Mouse (Mus musculus): Measurements from ENCODE around the gene Dclre1b. TPM values are rescaled to one million over a fixed set of nuclear protein-coding genes. Genes with fewer than 3 reads are reported as not detected.
A peak's percentile ranks its signal among the peaks of the same experiment; 100 is the strongest.
"Not testable (repeated sequence)": the region's sequence is repeated elsewhere in the genome, so short reads cannot be mapped to it uniquely, and the experiment has no call there.

Gene Dclre1b
- polyA plus RNA-seq, 1 experiment from 2014 or later, result 36.5 TPM

- Histone ChIP-seq H3K9ac (no peak overlapping the region), H3K36me3 (ENCODE audit: insufficient read depth) (no peaks in the 10 kb centered on the region), H3K27ac (ENCODE audit: low read depth) (no peak overlapping the region), H3K9me3 (ENCODE audit: low read depth, low read length) (no peaks in the 10 kb centered on the region), H3K4me1 (ENCODE audit: insufficient read depth) (no peaks in the 10 kb centered on the region), H3K4me2 (no peak overlapping the region), H3K4me3 (ENCODE audit: low read depth, low read length) (no peak overlapping the region), H3K27me3 (ENCODE audit: insufficient read depth, low read length) (no peaks in the 10 kb centered on the region)
- DNase-seq (no peak), ATAC-seq (ENCODE audit: insufficient read depth) (no peak)
- no peak for TF ChIP-seq CTCF (IDR thresholded peaks at IDR 0.05; ENCODE audit: low read depth)
- WGBS, result 72% methylated on average over 6 of the region's 6 CpGs
Observed at GRCm38 (mm10) chr3:103835272-103835950, 26.2 kb upstream of the Dclre1b start.

GRCm38 (mm10) chr3:103834001-103834400, 24.8 kb upstream of the Dclre1b start:
- TF ChIP-seq CTCF (IDR thresholded peaks at IDR 0.05; ENCODE audit: low read depth), result no peak
- no peak overlapping the region for H3K4me3 ChIP-seq (ENCODE audit: low read depth, low read length)
- ATAC-seq (ENCODE audit: insufficient read depth) (no peak), DNase-seq (no peak)
- H3K9ac ChIP-seq, result no peak overlapping the region
- no peaks in the 10 kb centered on the region for H3K9me3 ChIP-seq (ENCODE audit: low read depth, low read length)
- H3K4me1 ChIP-seq (ENCODE audit: insufficient read depth), result no peaks in the 10 kb centered on the region
- H3K27ac ChIP-seq (ENCODE audit: low read depth), result no peak overlapping the region
- WGBS, result 88% methylated on average over 2 of the region's 2 CpGs
- H3K36me3 ChIP-seq (ENCODE audit: insufficient read depth), result no peaks in the 10 kb centered on the region
- H3K4me2 ChIP-seq, result no peak overlapping the region
- no peaks in the 10 kb centered on the region for H3K27me3 ChIP-seq (ENCODE audit: insufficient read depth, low read length)

GRCm38 (mm10) chr3:103832426-103832825, 23.2 kb upstream of the Dclre1b start, which contains the start of gene Bcl2l15:
Bcl2l15 (plus strand) TSS chr3:103832601.
- DNase-seq (no peak), ATAC-seq (ENCODE audit: insufficient read depth) (no peak)
- no peak within 1 kb of the TSS for H3K9ac ChIP-seq
- H3K27ac ChIP-seq (ENCODE audit: low read depth), result no peak within 1 kb of the TSS
- H3K9me3 ChIP-seq (ENCODE audit: low read depth, low read length), result no peaks in the 10 kb centered on the region
- no peaks in the 10 kb centered on the region for H3K36me3 ChIP-seq (ENCODE audit: insufficient read depth)
- no peak within 1 kb of the TSS for H3K4me3 ChIP-seq (ENCODE audit: low read depth, low read length)
- no peaks in the 10 kb centered on the region for H3K4me1 ChIP-seq (ENCODE audit: insufficient read depth)
- H3K27me3 ChIP-seq (ENCODE audit: insufficient read depth, low read length), result no peaks in the 10 kb centered on the region
- H3K4me2 ChIP-seq, result no peak within 1 kb of the TSS
- no peak for TF ChIP-seq CTCF (IDR thresholded peaks at IDR 0.05; ENCODE audit: low read depth)

GRCm38 (mm10) chr3:103831146-103831545, 21.9 kb upstream of the Dclre1b start:
- no peak overlapping the region for H3K27ac ChIP-seq (ENCODE audit: low read depth)
- 84% methylated on average over 7 of the region's 7 CpGs for WGBS
- H3K4me3 ChIP-seq (ENCODE audit: low read depth, low read length), result no peak overlapping the region
- no peak overlapping the region for H3K9ac ChIP-seq
- H3K4me2 ChIP-seq, result no peak overlapping the region
- no peak for DNase-seq
- no peak for ATAC-seq (ENCODE audit: insufficient read depth)
- TF ChIP-seq CTCF (IDR thresholded peaks at IDR 0.05; ENCODE audit: low read depth), result no peak
- no peaks in the 10 kb centered on the region for H3K36me3 ChIP-seq (ENCODE audit: insufficient read depth)
- H3K4me1 ChIP-seq (ENCODE audit: insufficient read depth), result no peaks in the 10 kb centered on the region
- no peaks in the 10 kb centered on the region for H3K9me3 ChIP-seq (ENCODE audit: low read depth, low read length)
- H3K27me3 ChIP-seq (ENCODE audit: insufficient read depth, low read length), result no peaks in the 10 kb centered on the region

GRCm38 (mm10) chr3:103830681-103831080, 21.4 kb upstream of the Dclre1b start:
- peak; percentile 31 for TF ChIP-seq CTCF (IDR thresholded peaks at IDR 0.05; ENCODE audit: low read depth)
- H3K36me3 ChIP-seq (ENCODE audit: insufficient read depth); H3K27ac ChIP-seq (ENCODE audit: low read depth); H3K4me3 ChIP-seq (ENCODE audit: low read depth, low read length); H3K9me3 ChIP-seq (ENCODE audit: low read depth, low read length); H3K4me1 ChIP-seq (ENCODE audit: insufficient read depth); H3K9ac ChIP-seq; H3K4me2 ChIP-seq; H3K27me3 ChIP-seq (ENCODE audit: insufficient read depth, low read length); ATAC-seq (ENCODE audit: insufficient read depth): not testable (repeated sequence)
- peak; percentile 29 for DNase-seq
- 72% methylated on average over 1 of the region's 1 CpGs for WGBS

- no peak overlapping the region for H3K4me3 ChIP-seq (ENCODE audit: low read depth, low read length)
- H3K9me3 ChIP-seq (ENCODE audit: low read depth, low read length), result no peaks in the 10 kb centered on the region
- 78% methylated on average over 3 of the region's 3 CpGs for WGBS
- no peak overlapping the region for H3K9ac ChIP-seq
- ATAC-seq (ENCODE audit: insufficient read depth), result no peak
- H3K4me2 ChIP-seq, result no peak overlapping the region
- no peak overlapping the region for H3K27ac ChIP-seq (ENCODE audit: low read depth)
- H3K27me3 ChIP-seq (ENCODE audit: insufficient read depth, low read length), result no peaks in the 10 kb centered on the region
- TF ChIP-seq CTCF (IDR thresholded peaks at IDR 0.05; ENCODE audit: low read depth), result no peak
- no peaks in the 10 kb centered on the region for H3K4me1 ChIP-seq (ENCODE audit: insufficient read depth)
- no peak for DNase-seq
- no peaks in the 10 kb centered on the region for H3K36me3 ChIP-seq (ENCODE audit: insufficient read depth)
Observed at GRCm38 (mm10) chr3:103829036-103829435, 19.8 kb upstream of the Dclre1b start.

- Histone ChIP-seq H3K4me3 (ENCODE audit: low read depth, low read length) (no peak overlapping the region), H3K27me3 (ENCODE audit: insufficient read depth, low read length) (no peaks in the 10 kb centered on the region), H3K4me1 (ENCODE audit: insufficient read depth) (no peaks in the 10 kb centered on the region), H3K36me3 (ENCODE audit: insufficient read depth) (0 out of 2 replicates have a peak, but pooled peaks cover 2% of the 10 kb centered on the region), H3K9ac (no peak overlapping the region), H3K27ac (ENCODE audit: low read depth) (no peak overlapping the region), H3K9me3 (ENCODE audit: low read depth, low read length) (no peaks in the 10 kb centered on the region), H3K4me2 (no peak overlapping the region)
- ATAC-seq (ENCODE audit: insufficient read depth) (no peak), DNase-seq (no peak)
- 0 out of 2 replicates have a peak, but pooled peaks have one; percentile 27 for TF ChIP-seq CTCF (IDR thresholded peaks at IDR 0.05; ENCODE audit: low read depth)
Observed at GRCm38 (mm10) chr3:103827548-103827947, 18.3 kb upstream of the Dclre1b start.

Measured in lung, embryonic 14.5 days (tissue).